Mouse (Mus musculus): ENCODE measurements around the gene Ticam1. TPM values are rescaled to one million over a fixed set of nuclear protein-coding genes. Genes with fewer than 3 reads are reported as not detected.

The Ticam1 gene
- polyA plus RNA-seq, 1 experiment from 2014 or later: 1.5 TPM

DNA sequence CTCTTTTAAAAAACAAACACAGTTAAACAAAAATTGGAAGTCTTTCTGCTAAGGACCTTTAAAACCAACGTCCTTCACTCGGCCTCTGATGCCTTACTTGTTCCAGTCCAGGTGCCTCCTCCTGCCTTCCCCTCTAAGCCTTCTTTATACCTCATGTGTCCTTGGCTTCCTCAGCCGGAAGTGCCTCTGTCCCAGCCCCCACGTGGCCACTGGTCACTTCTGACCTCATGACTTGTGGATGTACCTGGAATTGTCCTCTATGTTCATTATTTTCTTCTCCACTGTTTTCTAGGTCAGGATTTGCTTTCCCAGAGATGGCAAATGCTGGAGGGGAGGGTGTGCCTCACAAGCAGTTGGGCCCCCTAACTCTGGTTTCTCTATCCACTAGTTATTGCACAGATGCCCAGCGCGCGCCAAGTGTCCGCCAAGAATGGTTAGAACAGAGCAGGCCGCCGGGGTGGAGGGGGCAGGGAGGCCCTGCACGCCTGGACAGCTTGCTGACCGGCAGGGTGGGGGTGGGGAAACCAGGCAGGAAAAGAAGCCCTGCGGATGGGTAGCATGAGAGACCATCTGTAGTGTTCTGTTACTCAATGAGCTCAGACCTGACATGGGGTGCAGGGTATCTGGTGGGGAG is 25.9 kb upstream of the Ticam1 start:
- Histone ChIP-seq H3K9me3 (no peaks in the 10 kb centered on the region), H3K27me3 (no peaks in the 10 kb centered on the region; the same call in 1 of the 2 replicates), H3K4me3 (0 out of 2 replicates have a peak overlapping the region, but pooled peaks have one; percentile 74), H3K36me3 (no peaks in the 10 kb centered on the region), H3K27ac (replicated peaks) (no peak overlapping the region), H3K4me1 (replicated peaks) (peaks cover 40% of the 10 kb centered on the region), H3K4me2 (peak overlapping the region; percentile 90), H3K9ac (0 out of 2 replicates have a peak overlapping the region, but pooled peaks have one; percentile 17)
- WGBS: 26% methylated on average over 13 of the region's 13 CpGs
- ATAC-seq (ENCODE audit: low read depth): no peak

DNA sequence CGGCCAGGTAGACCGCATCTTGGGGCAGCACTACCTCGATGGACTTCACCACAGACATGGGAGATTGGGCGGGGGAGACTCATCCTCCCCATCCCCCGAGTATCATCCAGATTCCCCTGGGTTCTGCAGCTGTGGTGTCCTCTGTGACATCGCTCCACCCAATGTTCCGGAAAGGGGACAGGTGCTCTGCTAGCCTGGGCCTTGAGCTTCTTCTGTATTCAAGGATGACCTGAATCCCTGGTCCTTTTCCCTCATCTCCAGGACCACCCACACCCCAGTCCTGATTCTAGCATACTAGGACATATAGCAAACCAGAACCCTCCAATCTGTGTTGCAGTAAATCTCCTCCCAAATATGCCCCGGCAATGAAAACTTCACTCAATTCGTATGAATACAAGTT is 23.6 kb upstream of the Ticam1 start, which contains the start of gene Arrdc5:
TSS of gene Arrdc5 (minus strand) at position 101 of the 400 bp plus-strand sequence.
- WGBS: 92% methylated on average over 9 of the region's 9 CpGs
- H3K36me3 ChIP-seq: no peaks in the 10 kb centered on the region
- no peak for ATAC-seq (ENCODE audit: low read depth)

DNA sequence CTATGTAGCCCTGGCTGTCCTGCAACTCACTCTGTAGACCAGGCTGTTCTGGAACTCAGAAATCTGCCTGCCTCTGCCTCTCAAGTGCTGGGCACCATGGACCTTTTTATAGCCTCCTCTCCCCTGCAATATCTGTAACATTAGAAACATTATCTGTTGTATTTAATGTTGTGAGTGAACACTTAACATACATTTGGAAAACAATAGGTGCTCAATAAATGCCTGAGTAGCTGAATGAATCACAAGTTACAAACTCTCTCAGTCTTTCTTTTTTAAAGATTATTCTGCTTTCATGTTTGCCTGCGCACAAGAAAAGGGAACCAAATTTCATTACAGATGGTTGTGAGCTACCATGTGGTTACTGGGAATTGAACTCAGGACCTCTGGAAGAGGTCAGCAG is 21.7 kb upstream of the Ticam1 start:
- no peak overlapping the region for H3K27ac ChIP-seq (replicated peaks)
- H3K4me2 ChIP-seq: no peak overlapping the region
- no peaks in the 10 kb centered on the region for H3K36me3 ChIP-seq
- H3K4me1 ChIP-seq (replicated peaks): peaks cover 9% of the 10 kb centered on the region
- H3K4me3 ChIP-seq: no peak overlapping the region
- no peaks in the 10 kb centered on the region; the same call in 1 of the 2 replicates for H3K27me3 ChIP-seq
- no peak overlapping the region for H3K9ac ChIP-seq
- 91% methylated on average over 1 of the region's 1 CpGs for WGBS
- H3K9me3 ChIP-seq: no peaks in the 10 kb centered on the region
- no peak for ATAC-seq (ENCODE audit: low read depth)

More for the DNA sequence above, 23.6 kb upstream of the Ticam1 start, which contains the start of gene Arrdc5:
- Histone ChIP-seq H3K4me1 (replicated peaks) (peaks cover 24% of the 10 kb centered on the region), H3K9ac (no peak within 1 kb of the TSS), H3K4me2 (no peak within 1 kb of the TSS), H3K9me3 (no peaks in the 10 kb centered on the region), H3K27me3 (no peaks in the 10 kb centered on the region; the same call in 1 of the 2 replicates), H3K4me3 (no peak within 1 kb of the TSS), H3K27ac (replicated peaks) (no peak within 1 kb of the TSS)

DNA sequence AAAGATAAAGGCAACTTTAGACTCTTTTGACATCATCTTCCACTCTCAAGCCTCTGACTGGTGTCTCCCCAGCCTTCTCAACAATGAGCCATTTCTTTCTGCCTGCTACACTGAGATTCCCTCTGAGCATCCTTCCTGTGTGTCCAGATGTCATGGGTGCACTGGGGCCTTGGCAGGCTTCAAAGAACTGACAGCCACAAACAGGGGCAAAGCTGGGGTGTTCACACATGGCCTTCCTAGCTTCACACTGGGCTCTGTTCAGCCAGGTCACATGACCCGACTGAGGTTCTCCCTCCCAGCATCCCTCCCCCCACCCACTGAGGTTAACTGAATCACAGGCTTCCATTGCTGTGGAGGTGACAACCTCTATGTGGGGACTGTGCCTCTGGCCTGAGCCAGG is 19.6 kb upstream of the Ticam1 start:
- no peak overlapping the region for H3K9ac ChIP-seq
- no peaks in the 10 kb centered on the region for H3K9me3 ChIP-seq
- no peak overlapping the region for H3K4me3 ChIP-seq
- no peak for ATAC-seq (ENCODE audit: low read depth)
- no peak overlapping the region for H3K4me2 ChIP-seq
- no peaks in the 10 kb centered on the region for H3K27me3 ChIP-seq
- H3K36me3 ChIP-seq: no peaks in the 10 kb centered on the region
- no peak overlapping the region for H3K27ac ChIP-seq (replicated peaks)
- WGBS: 80% methylated on average over 1 of the region's 1 CpGs
- peaks cover 5% of the 10 kb centered on the region for H3K4me1 ChIP-seq (replicated peaks)

DNA sequence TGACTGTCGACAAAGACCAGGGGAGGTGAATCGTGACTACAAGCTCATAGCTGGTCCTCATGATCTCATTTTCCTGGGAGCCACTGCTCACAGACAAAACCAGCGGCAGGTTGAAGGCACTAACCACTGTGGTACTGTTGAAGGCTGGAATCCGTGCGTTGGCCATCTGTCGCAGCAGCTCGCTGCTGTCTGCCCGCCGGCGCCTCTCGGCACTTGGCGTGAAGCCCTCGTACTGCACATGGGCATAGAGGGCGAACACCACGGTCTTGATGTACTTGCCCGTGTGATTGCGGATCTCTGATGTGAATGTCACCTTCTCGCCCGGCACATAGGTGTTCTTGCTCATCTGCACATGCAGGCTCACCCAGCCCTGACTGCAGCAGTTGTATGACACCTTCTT is 17.7 kb upstream of the Ticam1 start:
- Histone ChIP-seq H3K27ac (replicated peaks) (no peak overlapping the region), H3K4me1 (replicated peaks) (peaks cover 24% of the 10 kb centered on the region), H3K9me3 (no peaks in the 10 kb centered on the region), H3K4me2 (no peak overlapping the region), H3K36me3 (no peaks in the 10 kb centered on the region), H3K4me3 (no peak overlapping the region), H3K27me3 (no peaks in the 10 kb centered on the region), H3K9ac (no peak overlapping the region)
- ATAC-seq (ENCODE audit: low read depth): no peak
- 86% methylated on average over 19 of the region's 19 CpGs for WGBS

DNA sequence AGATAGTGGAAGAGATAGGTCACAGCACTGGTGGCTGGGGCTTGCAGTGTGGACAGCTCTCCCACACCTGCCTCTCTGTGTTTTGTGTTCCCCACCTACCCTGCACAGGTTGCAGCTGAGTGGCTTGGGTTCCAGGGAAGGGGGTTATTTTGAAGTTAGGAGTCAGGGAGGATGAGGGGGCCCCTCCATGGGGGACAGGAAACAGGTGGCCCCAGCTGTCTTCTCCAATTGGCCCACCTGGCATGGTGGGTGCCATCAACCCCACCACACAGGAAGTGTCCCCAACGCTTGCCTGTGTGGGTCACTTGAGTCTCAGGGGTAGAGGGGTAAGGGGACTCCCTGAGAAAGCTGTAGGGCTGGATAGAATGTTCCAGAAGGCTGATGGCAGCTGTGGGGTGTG is 16.7 kb upstream of the Ticam1 start:
- ATAC-seq (ENCODE audit: low read depth): no peak
- Histone ChIP-seq H3K27ac (replicated peaks) (no peak overlapping the region), H3K27me3 (no peaks in the 10 kb centered on the region), H3K9ac (no peak overlapping the region), H3K4me3 (no peak overlapping the region), H3K4me1 (replicated peaks) (peaks cover 32% of the 10 kb centered on the region), H3K36me3 (no peaks in the 10 kb centered on the region), H3K9me3 (no peaks in the 10 kb centered on the region), H3K4me2 (no peak overlapping the region)
- 86% methylated on average over 1 of the region's 1 CpGs for WGBS

DNA sequence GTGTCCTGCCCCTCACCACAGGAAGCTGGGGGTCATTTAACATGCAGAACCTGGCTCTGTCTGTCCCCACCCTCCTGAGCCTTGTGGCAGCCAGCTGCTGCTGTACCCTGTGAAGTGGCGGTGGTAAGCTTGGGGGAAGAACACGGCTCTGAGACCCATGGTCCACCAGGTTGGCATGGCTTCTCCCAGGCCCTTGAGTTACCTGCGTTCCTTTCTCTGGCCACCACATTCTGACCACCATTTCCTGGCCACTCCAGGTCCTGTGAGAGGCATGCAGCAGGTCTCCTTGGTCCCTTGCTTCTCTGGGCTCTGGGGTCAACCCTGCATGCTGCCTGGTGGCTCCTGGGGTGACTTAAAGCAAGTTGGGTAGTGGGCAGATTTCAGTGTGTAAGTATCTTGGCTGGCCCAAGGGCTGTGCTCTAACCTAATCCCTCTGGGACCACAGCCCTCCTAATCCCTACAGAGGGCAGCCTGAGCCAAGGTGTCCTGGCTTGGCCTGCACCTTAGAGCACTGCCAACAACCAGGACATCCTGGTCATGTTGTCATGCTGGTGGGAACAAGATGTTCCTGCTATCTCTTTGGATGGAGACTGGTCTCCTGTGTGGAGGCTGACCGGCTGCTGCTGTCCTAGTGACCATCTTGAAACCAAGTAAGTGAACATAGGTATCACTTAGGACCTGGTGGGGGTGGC is 16.1 kb upstream of the Ticam1 start, which contains the start of gene Plin3:
TSS of gene Plin3 (minus strand) at position 343 of the 692 bp plus-strand sequence.
- Histone ChIP-seq H3K4me1 (replicated peaks) (peaks cover 38% of the 10 kb centered on the region), H3K4me3 (no peak within 1 kb of the TSS), H3K27me3 (no peaks in the 10 kb centered on the region), H3K4me2 (no peak within 1 kb of the TSS), H3K9ac (no peak within 1 kb of the TSS; the same call in 1 of the 2 replicates), H3K27ac (replicated peaks) (no peak within 1 kb of the TSS; the same call in 1 of the 2 replicates), H3K9me3 (no peaks in the 10 kb centered on the region), H3K36me3 (no peaks in the 10 kb centered on the region)
- WGBS: 86% methylated on average over 4 of the region's 4 CpGs
- no peak for ATAC-seq (ENCODE audit: low read depth)

DNA sequence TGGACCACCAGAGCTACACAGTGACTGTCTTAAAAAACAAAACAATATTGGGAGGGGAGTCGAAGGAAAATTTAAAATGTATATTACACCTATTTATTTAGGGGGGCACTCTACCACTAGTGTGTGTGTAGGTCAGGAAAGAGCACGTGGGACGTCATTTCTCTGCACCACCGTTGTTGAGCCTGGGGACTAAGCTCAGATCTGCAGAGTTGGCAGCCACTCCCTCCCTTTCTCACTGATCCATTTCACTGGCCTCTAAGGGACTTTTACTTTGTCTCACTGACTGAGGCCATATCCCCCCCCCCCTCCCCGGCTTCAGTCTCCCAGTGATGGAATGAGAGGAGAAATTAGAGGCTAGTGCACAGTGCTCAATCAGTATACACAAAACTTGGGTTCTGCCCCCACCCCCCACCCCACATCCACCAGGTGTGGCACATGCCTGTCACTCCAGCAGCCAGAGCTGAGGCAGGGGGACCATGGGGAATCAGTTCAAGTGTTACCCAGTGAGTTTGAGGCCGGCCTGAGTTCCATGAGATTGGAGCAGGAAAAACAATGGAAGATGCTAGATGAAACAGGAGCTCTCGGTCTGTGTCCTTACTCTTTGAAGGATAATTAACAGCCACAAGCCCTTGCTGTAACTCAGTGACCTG is 15.4 kb upstream of the Ticam1 start:
- 57% methylated on average over 7 of the region's 7 CpGs for WGBS
- H3K27me3 ChIP-seq: no peaks in the 10 kb centered on the region
- no peak overlapping the region; the same call in 1 of the 2 replicates for H3K27ac ChIP-seq (replicated peaks)
- no peak overlapping the region; the same call in 1 of the 2 replicates for H3K9ac ChIP-seq
- H3K9me3 ChIP-seq: no peaks in the 10 kb centered on the region
- H3K4me2 ChIP-seq: no peak overlapping the region
- no peaks in the 10 kb centered on the region for H3K36me3 ChIP-seq
- ATAC-seq (ENCODE audit: low read depth): peak; percentile 4; the same call in 1 of the 2 replicates
- H3K4me3 ChIP-seq: no peak overlapping the region
- peaks cover 40% of the 10 kb centered on the region for H3K4me1 ChIP-seq (replicated peaks)

DNA sequence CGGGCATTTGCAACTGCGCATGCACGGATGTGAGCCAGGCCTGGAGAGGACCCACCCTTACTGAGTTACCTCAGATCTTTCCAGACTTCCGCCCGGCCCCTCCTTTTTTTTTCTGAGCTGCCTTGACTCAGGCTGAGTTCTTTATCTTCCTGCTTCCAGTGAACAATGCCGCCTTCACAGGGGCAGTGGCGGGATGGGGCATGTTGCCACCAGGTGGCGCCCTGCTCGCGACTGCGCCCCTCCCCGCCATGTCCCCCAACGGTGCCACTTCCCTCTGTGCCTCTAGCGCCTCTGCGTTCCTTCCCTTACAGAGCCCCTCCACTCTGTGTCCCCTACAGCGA is 14.6 kb upstream of the Ticam1 start:
- Histone ChIP-seq H3K27me3 (no peaks in the 10 kb centered on the region), H3K9me3 (no peaks in the 10 kb centered on the region), H3K27ac (replicated peaks) (peak overlapping the region; percentile 72), H3K9ac (0 out of 2 replicates have a peak overlapping the region, but pooled peaks have one; percentile 50), H3K4me2 (peak overlapping the region; percentile 51), H3K4me3 (peak overlapping the region; percentile 35; the same call in 1 of the 2 replicates), H3K4me1 (replicated peaks) (peaks cover 40% of the 10 kb centered on the region), H3K36me3 (no peaks in the 10 kb centered on the region)
- ATAC-seq (ENCODE audit: low read depth): peak; percentile 84
- 1% methylated on average over 16 of the region's 16 CpGs for WGBS

DNA sequence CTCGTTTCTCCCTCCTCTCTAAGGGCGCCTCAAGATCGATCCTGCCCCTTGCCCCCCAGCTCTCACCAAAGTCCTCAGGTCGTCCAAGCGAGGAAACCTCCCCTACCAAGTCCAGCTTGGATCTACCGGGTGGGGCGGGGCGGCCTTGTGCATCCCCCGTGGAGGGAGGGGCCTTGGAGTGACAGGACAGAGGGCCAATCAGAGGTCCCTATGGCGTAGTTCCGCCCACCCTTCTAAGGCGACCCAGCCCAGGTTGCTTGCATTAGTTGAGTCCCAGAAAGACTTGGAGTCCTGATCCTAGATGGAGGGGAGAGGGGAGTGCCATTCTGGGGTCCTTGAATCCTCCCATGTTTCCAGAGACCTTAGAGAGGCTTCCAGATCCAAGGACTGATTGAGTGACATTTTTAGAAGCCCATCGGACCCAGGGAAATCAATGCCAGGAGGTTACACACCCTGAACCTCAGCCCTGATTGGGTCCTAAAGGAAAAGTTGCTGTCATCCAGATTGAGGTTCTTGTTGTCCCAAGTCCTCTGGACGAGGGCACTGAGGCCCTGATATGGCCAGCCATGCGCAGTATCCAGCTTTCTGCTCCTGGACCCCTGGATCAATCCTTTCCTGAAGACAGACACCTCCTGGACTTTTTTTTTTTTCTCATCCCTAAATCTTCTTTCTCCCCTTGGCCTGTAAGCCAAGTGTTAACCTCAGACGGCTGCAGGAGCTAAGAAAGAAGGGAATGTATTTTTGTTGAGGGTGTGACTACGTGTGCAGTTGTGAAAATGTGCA is 14.0 kb upstream of the Ticam1 start:
- Histone ChIP-seq H3K9ac (peak overlapping the region; percentile 60), H3K4me2 (peak overlapping the region; percentile 51), H3K4me1 (replicated peaks) (peaks cover 40% of the 10 kb centered on the region), H3K27me3 (no peaks in the 10 kb centered on the region), H3K9me3 (no peaks in the 10 kb centered on the region), H3K4me3 (peak overlapping the region; percentile 35), H3K36me3 (no peaks in the 10 kb centered on the region), H3K27ac (replicated peaks) (peak overlapping the region; percentile 72)
- WGBS: 7% methylated on average over 17 of the region's 17 CpGs
- peak; percentile 72 for ATAC-seq (ENCODE audit: low read depth)

DNA sequence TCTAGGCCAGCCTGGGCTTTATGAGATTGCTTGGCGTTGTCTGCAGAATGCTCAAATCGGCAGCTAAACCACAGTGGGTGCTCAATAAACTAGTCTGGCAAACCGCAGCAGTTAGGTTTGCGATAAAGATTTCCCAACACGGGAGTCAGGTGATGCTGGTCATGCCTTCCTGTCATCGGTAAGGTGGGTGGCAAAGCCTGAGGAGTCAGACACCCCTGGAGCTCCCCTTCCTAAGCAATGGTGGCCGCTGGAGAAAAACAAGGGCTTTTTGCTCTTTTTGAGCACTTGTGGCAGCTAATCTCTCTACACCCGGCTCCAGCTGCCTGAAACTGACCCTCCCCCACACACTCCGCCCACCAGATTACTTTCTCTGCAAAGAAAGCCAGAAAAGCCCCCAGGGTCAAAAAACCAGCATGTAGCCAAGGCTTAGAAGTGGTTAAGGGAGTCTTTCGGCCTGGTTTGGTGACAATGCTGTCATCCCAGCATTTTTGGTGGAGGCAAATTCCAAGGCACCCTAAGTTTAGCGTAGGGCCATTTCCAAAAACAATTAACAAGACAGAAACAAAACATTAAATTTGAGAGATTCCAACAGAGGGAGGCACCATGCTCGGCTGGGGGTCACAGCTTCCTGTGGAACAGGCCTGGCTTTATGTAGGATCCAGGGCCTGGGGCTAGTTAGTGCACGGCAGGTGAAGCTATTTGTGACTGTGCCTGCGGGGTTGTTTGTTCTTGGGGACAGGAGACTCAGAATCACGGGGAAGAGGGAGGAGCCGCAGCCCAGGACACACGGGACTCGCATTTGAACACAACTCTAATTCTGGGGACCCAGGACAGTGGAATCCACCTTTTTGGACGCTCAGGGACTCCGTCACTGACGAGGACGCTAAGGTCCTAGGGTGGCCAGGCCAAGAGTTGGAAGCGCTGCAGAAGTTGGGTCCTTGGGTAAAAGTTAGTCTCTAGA is 13.1 kb upstream of the Ticam1 start:
- Histone ChIP-seq H3K4me1 (replicated peaks) (peaks cover 40% of the 10 kb centered on the region), H3K9me3 (no peaks in the 10 kb centered on the region), H3K36me3 (no peaks in the 10 kb centered on the region), H3K4me3 (peak overlapping the region; percentile 35), H3K4me2 (peak overlapping the region; percentile 51), H3K9ac (peak overlapping the region; percentile 60), H3K27ac (replicated peaks) (peak overlapping the region; percentile 72), H3K27me3 (no peaks in the 10 kb centered on the region)
- no peak for ATAC-seq (ENCODE audit: low read depth)
- WGBS: 4% methylated on average over 23 of the region's 23 CpGs
